Mouse (Mus musculus): ENCODE measurements around the gene Pnkp.
A peak's percentile ranks its signal among the peaks of the same experiment; 100 is the strongest.

The Pnkp gene

DNA sequence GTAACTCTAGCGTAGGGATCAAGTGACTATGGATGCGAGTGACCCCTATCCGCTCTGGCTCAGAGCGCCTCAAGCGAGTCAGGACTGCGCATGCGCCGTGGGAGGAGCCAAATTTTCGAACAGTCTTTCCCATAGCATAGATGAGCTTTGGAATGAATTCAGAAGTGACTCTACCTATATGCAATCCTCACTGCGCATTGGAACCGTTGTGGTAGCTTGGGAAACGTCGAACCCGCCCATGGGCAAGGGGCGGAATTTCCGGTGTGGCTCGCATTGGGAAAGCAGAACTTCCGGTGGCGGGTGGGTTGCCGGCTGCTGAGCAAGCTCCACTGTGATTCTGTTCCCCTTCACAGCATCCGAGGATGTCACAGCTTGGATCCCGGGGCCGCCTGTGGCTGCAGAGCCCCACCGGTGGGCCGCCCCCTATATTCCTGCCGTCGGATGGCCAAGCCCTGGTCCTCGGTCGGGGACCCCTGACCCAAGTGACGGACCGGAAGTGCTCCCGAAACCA is at the start of gene Pnkp:
Gene Pnkp, plus strand, starts transcription at position 98 of the 511 bp plus-strand sequence.
- peak; percentile 84 for DNase-seq (ENCODE audit: low spot score)

DNA sequence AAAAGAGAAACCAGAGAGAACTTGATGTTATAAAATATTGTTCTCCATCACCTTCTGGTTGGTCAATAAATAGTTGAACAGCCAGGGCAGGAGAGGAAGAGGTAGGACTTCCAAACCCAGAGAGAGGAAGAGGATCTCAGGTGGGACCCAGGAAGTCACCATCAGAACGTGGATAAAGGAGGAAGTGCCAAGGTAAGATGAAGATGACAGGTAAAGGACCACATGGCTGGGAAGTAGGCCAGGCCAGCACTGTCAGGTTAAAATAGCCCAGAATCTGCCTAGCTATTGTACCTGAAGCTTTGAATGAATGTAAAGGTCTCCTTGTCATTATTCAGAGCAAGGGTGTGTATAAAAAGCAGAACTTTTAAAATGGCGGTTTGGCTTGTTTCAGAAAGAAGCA is 48.0 kb upstream of the Pnkp start:
- no peak for DNase-seq (ENCODE audit: low spot score)

DNA sequence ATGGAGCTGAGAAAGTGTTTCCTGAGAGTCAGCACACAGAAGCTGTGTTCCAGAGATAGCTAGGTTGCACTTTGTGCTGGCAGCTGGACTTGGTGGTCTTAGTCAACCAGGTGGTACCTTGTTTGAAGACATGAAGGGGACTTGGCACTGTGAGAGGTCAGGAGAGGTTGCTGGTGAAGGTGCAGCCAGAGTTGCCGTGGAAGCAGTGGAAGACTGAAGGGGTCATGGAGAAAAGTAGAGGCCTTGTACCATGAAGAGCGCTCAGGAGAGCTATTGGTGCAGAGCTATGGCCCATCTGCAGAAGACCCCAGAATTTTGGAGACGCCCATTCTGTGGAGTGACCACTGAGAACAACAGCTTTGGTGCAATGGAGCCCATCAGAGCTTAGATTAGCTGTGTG is 47.5 kb upstream of the Pnkp start:
- DNase-seq (ENCODE audit: low spot score), result no peak

DNA sequence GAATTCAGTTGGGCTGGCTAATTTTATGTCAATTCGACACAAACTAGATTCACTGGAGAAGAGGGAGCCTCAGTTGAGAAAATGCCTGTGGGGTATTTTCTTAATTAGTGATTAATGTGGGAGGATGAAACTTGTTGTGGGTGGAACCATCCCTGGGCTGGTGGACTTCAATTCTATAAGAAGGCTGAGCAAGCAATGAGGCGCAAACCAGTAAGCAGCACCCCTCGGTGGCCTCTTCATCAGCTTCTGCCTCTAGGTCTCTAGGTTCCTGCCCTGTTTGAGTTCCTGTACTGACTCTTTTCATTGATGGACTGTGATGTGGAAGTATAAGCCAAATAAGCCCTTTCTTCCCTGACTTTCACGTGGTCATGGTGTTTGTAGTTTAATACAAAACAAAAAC is 46.6 kb upstream of the Pnkp start:
- DNase-seq (ENCODE audit: low spot score), result no peak

DNA sequence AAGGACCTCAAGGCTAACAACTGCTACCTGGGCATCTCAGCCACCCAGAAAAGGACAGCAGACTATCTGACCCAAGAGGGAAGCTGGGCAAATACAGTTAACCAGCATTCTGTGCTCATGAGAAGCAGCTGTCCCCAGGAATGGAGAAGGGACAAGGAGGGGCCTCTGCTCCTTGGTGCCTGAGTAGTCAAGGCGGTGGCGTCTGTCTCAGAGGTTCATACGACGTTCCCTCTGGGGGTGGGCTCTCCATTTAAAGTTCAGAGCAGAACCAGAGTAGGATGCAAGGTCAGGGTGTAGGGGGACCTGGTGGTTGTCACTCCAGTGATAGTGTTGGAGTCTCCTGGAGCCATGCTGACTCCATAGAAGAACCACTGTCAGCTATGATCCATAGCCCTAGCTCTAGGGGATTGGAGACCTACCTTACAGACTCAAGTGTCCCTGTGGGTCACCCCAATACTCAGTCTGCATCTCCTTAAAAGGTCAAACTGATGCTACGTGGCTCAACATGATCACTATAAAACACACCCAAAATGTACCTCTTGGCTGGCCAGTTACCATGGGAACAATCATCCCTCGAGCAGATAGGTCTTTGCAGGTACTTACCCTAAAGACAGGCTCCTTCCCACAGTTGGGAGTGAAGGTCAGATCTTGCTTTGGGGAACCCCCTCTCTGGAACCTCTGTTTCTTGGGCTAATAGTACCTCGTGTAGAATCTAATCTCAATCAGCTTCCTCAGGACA is 46.0 kb upstream of the Pnkp start:
- peak; percentile 2 for DNase-seq (ENCODE audit: low spot score)

DNA sequence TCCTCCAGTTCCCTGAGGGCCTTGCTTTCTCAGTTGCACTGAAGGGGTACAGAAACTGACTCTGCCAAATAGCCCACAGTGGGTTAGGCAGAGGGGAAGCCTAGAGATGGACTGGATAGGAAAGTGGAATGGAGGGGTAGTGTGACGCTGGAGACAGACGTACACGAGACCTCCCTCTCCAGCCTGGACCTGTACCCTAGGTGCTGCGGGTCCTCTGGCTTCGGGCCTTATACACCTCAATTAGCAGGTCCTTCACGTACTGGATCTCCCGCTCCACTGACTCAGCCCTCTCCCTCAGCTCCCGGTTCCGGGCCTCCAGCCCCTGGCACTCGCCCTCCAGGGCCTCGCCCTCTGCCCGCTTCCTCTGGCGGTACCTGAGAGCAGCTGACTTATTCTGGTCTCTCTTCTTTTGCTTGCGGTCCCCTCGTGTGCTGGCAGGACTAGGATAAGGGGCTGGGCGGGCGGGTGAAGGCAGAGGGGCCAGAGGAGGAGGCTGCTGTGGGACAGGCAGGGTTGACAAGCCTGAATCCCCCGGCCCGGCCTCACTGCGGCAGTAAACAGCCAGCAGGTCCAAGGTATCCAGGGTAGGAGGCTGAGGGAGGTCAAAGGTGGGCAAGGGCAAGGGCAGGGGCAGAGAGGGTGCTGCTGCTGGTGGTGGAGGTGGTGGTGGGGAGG is 44.2 kb upstream of the Pnkp start:
- peak; percentile 4 for DNase-seq (ENCODE audit: low spot score)

DNA sequence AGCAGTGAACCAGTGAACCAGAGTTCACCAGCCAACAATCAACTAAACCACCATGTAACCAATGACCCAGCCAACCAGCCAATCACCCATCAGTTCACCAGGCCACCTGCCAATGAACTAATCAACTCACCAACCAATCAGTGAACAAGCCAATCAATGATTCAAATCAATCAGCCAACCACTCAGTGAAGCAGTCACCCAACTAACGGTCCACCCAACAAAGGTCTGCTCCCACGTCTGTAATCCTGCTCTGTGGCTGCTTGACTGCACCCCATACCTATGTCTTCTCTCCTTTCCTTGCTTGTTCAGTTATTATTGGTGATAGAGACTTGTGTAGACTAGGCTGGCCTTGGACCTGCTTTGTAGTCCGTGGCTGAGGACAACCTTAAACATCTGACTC is 43.0 kb upstream of the Pnkp start:
- peak; percentile 1 for DNase-seq (ENCODE audit: low spot score)

DNA sequence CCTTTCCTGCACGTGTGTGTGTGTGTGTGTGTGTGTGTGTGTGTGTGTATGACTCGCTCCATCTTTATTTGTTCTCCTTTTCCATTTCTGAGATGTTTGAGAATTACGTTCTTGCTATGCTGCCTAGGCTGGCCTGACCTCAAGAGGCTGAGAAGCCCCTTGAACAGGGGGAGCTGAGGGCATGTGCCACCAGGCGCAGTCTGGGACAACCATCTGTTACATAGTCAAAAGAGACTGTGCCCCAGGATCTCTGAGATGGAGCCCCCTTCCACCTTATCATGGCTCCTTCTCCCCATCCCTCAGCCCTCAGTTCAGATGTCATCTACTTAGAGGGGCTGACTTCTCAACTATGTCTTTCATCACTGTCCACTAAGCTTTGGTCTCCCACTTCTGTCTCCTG is 42.5 kb upstream of the Pnkp start:
- no peak for DNase-seq (ENCODE audit: low spot score)

DNA sequence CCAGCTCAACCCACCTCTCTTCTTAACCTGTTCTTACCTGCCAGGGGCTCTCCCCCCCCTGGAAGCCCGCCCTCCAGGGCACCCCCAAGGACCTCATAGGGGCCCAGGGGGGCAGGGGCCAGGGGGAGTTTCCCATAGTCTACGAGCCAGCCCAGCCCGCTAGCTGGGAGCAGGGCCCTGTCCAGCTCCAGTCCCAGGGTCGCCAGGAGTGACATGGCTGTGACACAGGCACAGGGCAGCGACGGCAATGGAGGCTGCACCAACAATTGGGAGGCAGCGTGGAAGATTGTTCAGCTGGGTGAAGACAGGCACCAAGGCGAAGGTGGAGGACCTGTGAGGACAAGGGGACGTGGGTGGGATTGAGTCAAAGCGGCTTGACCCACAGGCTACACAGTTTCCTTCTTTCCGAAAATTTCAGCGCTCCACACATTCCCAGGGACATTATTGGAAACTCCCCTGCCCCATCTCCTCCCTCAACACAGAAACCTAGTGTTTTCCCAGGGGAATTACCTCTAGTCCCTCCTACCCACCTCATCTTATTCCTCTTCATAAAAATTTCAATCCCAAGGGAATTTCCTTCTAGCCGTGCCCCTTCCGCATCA is 41.9 kb upstream of the Pnkp start:
- peak; percentile 4 for DNase-seq (ENCODE audit: low spot score)

DNA sequence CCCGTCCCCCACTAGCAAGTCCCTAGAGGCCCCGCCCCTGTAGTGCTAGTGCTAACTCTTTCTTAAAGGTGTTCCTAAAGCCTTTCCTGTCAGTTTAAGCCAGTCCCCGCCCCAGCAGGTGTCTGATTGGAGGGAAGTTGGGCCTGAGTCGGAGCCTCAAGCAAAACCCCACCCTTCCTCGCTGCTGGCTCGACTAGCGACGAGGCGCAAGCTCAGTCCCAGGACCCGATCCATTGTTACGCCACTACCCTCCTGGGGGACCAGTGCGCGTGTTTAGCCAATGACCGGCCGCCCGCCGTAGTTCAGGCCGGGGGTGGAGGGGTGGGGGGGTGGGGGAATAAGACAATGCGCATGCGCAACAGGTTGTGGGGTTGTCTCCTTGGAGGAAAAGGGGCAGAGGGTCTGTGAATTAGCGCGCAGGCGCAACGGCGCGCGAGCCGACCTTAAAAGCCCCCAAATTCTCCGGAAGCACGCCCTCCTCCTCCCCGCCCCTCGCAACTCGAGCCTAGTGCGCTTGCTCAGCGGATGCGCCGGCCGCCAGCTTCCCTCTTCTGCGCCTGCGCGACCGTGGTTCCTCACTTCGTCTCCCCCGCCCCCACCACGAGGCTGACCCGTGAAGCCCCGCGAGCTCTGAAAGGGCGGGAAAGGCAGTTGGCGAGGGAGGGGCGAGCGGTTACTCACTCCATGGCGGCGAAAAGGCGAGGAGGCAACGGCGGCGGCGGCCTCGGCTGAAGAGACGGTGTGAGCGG is 41.0 kb upstream of the Pnkp start, which contains the start of the genes Nup62 and Il4i1:
Gene Nup62, plus strand, starts transcription at position 368 of the 749 bp plus-strand sequence.
Gene Il4i1, plus strand, starts transcription at position 667 of the 749 bp plus-strand sequence.
- DNase-seq (ENCODE audit: low spot score), result peak; percentile 99

DNA sequence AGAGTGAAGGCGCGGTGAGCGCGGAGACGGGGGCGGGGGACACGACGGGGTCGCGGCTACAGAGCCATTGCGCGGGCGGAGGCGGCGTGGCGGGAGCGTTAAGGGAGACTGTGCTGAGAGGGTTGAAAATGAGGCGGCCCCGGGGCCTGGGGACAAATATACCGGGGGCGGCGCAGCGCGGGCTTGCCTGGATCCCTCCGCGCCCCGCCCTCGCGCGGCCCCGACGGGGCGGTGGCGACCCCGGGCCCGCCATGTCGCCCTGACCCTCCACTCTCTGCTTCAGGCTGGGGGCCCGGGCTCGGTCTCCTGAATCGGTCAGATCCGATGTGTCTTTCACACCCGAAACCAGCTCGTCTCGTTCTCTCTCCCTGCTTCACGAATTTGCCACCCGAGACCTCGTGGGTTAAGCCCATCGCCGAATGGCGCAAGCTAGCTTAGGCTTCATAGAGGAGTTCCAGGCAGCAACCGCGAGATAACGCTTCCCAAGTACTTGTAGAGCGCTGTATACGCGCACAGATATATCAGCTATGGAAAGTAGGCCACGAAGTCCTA is 40.4 kb upstream of the Pnkp start, which contains the start of gene Atf5:
Gene Atf5, minus strand, starts transcription at position 189 of the 552 bp plus-strand sequence.
- peak; percentile 68 for DNase-seq (ENCODE audit: low spot score)

DNA sequence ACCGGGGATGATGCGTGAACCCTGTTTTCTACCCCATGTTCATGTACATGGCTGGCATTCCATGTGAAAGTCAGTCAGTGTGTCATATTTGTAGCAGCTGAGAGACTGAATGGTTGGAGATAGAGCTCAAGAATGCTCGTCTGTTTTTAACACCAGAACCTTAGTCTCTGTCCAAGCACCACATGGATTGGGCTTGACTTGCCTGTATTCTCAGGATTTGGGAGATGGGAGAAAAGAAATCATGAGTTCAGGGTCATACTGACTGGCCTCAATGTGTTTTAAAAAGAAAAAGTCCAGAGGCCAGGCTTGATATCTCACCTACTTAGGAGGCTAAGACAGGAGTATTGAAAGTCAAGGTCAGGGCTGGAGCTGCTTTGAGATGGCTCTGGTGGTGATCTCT is 39.5 kb upstream of the Pnkp start:
- DNase-seq (ENCODE audit: low spot score), result no peak

DNA sequence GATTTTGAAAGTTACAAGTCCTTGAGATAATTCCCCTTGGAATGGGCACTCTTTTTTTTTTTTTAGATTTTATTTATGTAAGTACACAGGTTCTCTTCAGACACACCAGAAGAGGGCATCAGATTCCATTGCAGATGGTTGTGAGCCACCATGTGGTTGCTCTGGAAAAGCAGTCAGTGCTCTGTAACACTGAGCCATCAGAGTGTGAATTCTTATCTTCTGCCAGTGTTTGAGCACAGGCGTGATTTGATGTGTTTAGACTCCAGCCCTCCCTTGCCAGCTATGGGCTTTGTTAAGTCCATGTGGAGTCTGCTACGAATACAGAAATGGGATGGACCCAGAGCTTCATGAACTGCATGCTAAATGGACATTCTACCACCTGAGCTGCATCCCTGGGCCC is 38.8 kb upstream of the Pnkp start:
- peak; percentile 8 for DNase-seq (ENCODE audit: low spot score)

DNA sequence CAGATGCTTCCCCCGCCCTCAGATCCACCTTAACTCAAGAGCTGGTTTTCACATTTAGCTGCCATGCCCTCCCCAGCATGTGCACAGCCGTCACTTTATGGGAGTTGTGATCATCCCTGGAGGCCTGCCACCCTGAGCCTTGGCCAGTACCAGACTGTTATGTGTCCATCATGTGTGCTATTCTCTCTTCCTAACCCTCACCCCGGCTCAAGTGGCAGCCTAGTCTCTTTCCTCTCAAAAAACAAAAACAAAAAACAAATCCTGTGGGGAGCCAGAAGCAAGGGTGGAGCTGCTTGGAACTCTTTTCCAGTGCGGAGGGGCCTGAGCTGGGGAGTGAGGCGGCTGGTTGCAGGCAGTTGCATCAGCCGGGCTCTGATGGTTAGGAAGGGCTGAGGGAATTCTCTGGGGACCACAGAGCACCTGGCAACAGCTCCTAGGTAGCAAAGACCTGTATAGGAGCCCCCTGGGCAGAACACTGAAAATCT is 38.1 kb upstream of the Pnkp start:
- DNase-seq (ENCODE audit: low spot score), result peak; percentile 72

DNA sequence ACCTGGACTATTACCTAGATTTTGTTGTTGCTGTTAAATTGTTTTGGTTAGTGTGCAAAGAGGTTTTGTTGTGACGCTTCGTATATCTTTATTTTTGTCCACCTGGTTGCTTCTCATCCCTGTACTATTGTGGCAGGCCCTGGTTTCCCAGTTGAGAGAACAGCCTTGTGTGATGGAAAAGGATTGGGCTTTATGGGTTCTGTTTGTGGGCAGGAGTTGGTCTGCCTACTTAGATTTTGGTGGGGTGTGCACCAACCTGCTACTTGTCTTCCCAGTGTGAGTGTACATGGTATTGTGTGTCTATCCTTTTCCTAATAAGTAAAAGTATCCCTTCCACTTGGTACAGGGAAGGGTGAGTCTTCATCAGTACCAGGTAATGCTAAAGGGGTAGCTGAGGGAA is 37.5 kb upstream of the Pnkp start:
- peak; percentile 1 for DNase-seq (ENCODE audit: low spot score)

DNA sequence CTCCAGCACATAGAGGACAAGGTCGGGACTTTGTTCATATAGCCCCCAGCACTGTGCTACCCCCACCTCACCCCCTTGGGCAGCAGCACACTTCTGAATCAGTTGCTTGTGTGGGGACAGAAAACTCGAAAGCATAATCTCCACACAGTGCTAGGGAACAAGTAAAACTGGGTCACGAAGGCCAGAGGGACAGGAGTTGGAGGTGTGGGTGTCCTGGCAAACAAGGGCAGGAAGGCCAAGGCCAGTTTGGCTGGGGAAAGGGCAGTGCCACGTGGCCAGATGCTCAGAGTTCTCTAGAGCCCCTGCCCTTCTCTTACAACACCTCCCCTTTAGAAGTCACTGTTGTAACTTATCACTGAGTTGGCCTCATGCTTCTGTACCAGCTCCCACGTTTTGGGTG is 37.1 kb upstream of the Pnkp start:
- peak; percentile 2 for DNase-seq (ENCODE audit: low spot score)

DNA sequence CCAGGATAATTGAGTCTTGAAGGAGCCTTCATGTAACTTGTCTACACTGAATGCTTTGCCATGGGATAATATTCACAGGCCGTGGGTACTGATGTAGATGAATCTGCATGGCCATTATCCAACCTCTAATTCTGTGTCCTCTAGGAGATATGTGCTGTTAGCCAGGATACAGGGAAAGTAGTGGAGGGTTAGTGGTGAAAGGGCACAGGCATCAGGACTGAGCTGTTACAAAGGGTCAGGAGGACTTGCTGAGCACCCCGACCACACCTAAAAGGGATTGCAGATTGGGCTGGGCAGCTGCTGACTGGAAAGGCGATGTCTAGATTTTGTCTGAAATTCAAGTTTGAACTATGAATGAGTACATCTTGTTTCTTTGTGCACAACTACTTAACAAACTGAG is 36.4 kb upstream of the Pnkp start:
- DNase-seq (ENCODE audit: low spot score), result peak; percentile 1

DNA sequence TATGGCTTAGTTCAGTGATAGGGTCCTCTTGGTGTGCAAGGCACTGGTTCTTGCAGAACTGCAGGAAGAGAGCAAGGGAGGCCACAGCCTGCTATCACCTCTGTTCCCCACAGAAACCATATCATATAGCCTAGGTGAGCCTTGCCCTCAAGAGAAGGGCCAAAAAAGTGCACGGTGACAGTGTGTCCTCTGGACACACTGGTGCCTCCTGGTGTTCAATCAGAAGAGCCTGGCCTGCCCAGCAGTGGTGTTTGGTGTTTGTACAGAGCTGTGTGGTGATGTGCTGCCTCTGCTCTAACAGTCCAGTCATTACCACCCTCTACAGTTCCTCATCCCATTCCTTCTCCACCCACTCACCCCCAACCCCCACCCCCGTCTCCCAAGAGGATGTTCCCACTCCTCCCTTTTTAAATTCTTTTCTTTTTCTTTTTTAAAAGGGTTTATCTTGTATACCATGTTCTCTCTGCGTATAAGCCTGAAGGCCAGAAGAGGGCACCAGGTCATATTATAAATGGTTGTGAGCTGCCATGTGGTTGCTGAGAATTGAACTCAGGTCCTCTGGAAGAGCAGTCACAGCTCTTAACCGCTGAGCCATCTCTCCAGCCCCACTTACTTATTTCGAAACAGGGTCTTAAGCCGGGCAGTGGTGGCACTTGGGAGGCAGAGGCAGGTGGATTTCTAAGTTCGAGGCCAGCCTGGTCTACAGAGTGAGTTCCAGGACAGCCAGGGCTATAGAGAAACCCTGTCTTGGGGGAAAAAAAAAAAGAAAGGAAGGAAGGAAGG is 35.1 kb upstream of the Pnkp start:
- DNase-seq (ENCODE audit: low spot score), result peak; percentile 2

DNA sequence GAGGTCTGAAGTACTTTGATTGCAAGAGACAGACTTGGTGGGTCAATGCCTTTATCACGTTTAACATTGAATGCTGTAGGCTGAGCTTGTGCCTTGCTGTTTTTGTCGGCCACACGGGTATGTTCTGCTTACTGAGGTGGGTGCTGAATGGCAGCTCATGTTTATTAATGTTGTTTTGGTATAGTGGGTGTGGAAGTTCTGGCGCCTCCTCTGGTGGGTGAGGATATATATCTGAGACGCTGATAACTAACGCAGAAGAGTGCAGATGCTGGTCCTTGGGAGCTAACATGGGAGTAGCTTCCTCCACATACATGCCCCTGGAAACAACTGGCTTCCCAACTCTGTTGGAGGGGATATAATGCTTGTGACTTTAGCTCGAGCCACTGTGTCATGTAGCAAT is 33.5 kb upstream of the Pnkp start:
- no peak for DNase-seq (ENCODE audit: low spot score)

DNA sequence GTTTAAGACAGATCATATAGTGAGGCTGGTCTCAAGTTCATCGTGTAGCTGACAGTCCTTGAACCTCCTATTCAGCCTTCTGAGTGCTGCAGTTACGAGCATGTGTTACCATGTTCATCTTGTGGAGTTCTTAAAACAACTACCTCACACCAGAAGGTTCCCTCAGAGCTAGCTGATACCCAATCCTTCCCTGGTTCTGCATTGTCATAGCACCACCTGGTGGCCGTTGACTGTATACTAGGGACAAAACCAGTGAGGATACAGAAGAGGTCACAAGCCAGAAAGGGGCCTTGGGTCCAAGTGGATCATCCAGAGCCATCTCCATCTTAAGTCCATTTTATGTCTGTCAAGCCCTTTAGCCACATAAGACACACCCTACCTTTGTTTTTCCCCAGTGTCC is 32.1 kb upstream of the Pnkp start:
- DNase-seq (ENCODE audit: low spot score), result peak; percentile 81

DNA sequence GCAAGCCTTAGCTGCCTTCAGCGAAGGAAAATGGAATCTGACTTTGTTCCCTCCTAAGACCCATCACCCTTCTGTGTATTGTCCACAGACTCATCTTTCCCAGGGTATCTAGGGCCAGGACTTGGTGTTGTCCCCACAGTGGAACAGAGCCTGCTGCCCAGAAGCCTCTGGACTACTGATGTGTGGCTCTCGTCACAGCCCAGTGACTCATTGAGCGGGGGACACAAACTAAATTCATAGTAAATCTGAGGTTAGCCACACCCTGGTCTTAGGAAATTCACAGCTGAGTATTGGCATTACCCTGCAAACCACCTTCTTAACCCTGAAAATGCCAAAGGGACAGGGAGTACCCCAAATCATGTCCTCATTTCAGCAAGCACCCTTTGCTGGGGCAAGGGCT is 30.2 kb upstream of the Pnkp start:
- DNase-seq (ENCODE audit: low spot score), result no peak

Data from urinary bladder, postnatal 14 days (tissue).